ENCODE assay signal across 10 mouse cellular contexts in genomic region chr9:69488972-69489371, GRCm38 (mm10). TPM values are rescaled to one million over a fixed set of nuclear protein-coding genes. Genes with fewer than 3 reads are reported as not detected.
A peak's percentile ranks its signal among the peaks of the same experiment; 100 is the strongest.
DNase-seq lines count a peak whose midpoint lies in the region; ATAC-seq lines count a peak whose summit lies in the region.
"Had no signal": no experiment of that assay in that cellular context is flagged by ENCODE, and none has a peak within 500 bp of the region (broad histone marks: within the 10 kb centered on the region; RNA-seq: fewer than 3 reads in every experiment).

No protein-coding gene starts in this region.

- ATAC-seq in frontal cortex, adult (ENCODE audit: low TSS enrichment): peak; percentile 77; the same call in 1 of the 2 replicates
- ATAC-seq in hindbrain, embryonic 13.5 days (ENCODE audit: low FRiP score): 0 out of 2 replicates have a peak, but pooled peaks have one; percentile 43
- ATAC-seq in CD4-positive, CD25-positive, alpha-beta regulatory T cell, adult 4 months: no peak

- 0 out of 2 replicates have a peak, but pooled peaks cover 3% of the 10 kb centered on the region for H3K27me3 ChIP-seq in hindbrain, embryonic 13.5 days

- H3K4me3 ChIP-seq in hindbrain, embryonic 13.5 days: no peak overlapping the region

- no peak overlapping the region for H3K9ac ChIP-seq in hindbrain, embryonic 13.5 days

- peaks cover 17% of the 10 kb centered on the region; the same call in 1 of the 2 replicates for H3K36me3 ChIP-seq in hindbrain, embryonic 13.5 days

- H3K9me3 ChIP-seq in hindbrain, embryonic 13.5 days: no peaks in the 10 kb centered on the region

- intact Hi-C loops in left cerebral cortex, postnatal 10 days (cut with DNase I): loop anchor here (10.0 kb wide), 1 partner anchor 1474 kb away; no protein-coding TSS in a partner anchor

- 20% methylated on average over 5 of the region's 5 CpGs for WGBS in hindbrain, embryonic 13.5 days

- H3K4me1 ChIP-seq in hindbrain, embryonic 13.5 days (replicated peaks): peaks cover 12% of the 10 kb centered on the region; the same call in 1 of the 2 replicates

- no peak overlapping the region for H3K4me2 ChIP-seq in hindbrain, embryonic 13.5 days
- H3K4me2 ChIP-seq: liver, embryonic 11.5 days had no signal

- no peak overlapping the region for H3K27ac ChIP-seq in hindbrain, embryonic 13.5 days

- no peak for DNase-seq in frontal cortex, postnatal 10 days (ENCODE audit: low spot score in 2 of 2)
- DNase-seq in thymus, postnatal 14 days: peak; percentile 41
- no peak for DNase-seq in thymus, postnatal 10 days (ENCODE audit: low spot score in 2 of 2)
- no peak for DNase-seq in left cerebral cortex, postnatal 10 days (ENCODE audit: extremely low spot score in 1 of 2, low spot score in 2 of 2)
- DNase-seq in left cerebral cortex, adult 9 months (ENCODE audit: low spot score in 2 of 2): no peak
- DNase-seq: cerebellum, adult 11-12 months had no signal

RNA-seq across cellular contexts. Expression of gene Anxa2, which starts 35.6 kb away (rescaled TPM):
- polyA plus RNA-seq in hindbrain, embryonic 13.5 days (2015; fragmentation: Nextera tagmentation; extraction: Ambion mirVana): 187 TPM in 2 replicates
- 100 to 1,000 TPM in 1 of 2 experiments, 10 to 100 TPM in 1; 95.7 to 127 TPM for polyA plus RNA-seq in CD4-positive, CD25-positive, alpha-beta regulatory T cell, adult 4 months (2017; shearing (Covaris generic))
- 10 to 100 TPM; 15.9 to 17.0 TPM for total RNA-seq in left cerebral cortex, postnatal 10 days (2021)
